Mouse (Mus musculus) heart, embryonic 14.5 days (tissue): ENCODE measurements around the gene Gsdma3. TPM values are rescaled to one million over a fixed set of nuclear protein-coding genes. Genes with fewer than 3 reads are reported as not detected.
"Not testable (repeated sequence)": the region's sequence is repeated elsewhere in the genome, so short reads cannot be mapped to it uniquely, and the experiment has no call there.

Experiments used
- ATAC-seq: fragments of 200-750 bp; cut with Nextera tagmentation; 2 replicates; pipeline ENCODE4 v1.8.0; 2017; ENCODE audit warnings: low read depth, moderate TSS enrichment; ENCODE audit not compliant: insufficient number of reproducible peaks, insufficient read depth, low FRiP score
- H3K27ac ChIP-seq, 2 experiments: fragments of 200-500 bp in 1 of 2; fragments of 300-500 bp in 1 of 2; sonication (generic) in 1 of 2; replicated peaks in 1 of 2; 2 replicates each; pipeline ENCODE4 v1.5.1; 2012 to 2014; ENCODE audit warnings: low read depth in 2 of 2, low read length in 2 of 2, control low read depth in 1 of 2, mild to moderate bottlenecking in 1 of 2, mixed read lengths in 1 of 2; ENCODE audit not compliant: control insufficient read depth in 1 of 2, insufficient read depth in 1 of 2
- H3K27me3 ChIP-seq: fragments of 300-500 bp; sonication (generic); 2 replicates; pipeline ENCODE4 v1.6.1; 2014; ENCODE audit warnings: mild to moderate bottlenecking, low read length, control low read depth; ENCODE audit not compliant: control insufficient read depth, insufficient read depth
- H3K36me3 ChIP-seq: fragments of 300-500 bp; sonication (generic); 2 replicates; pipeline ENCODE4 v1.6.1; 2014; ENCODE audit warnings: mild to moderate bottlenecking, control low read depth, low read length, mixed read lengths; ENCODE audit not compliant: control insufficient read depth, insufficient read depth
- H3K4me1 ChIP-seq, 2 experiments: fragments of 200-500 bp in 1 of 2; fragments of 300-500 bp in 1 of 2; sonication (generic) in 1 of 2; 2 replicates each; pipeline ENCODE4 v1.6.1; 2012 to 2014; ENCODE audit warnings: low read length in 2 of 2, control low read depth in 1 of 2, mixed read lengths in 1 of 2; ENCODE audit not compliant: control insufficient read depth in 2 of 2, insufficient read depth in 2 of 2
- H3K4me2 ChIP-seq: fragments of 300-500 bp; sonication (generic); 2 replicates; pipeline ENCODE4 v1.6.1; 2014; ENCODE audit warnings: mild to moderate bottlenecking, low read length
- H3K4me3 ChIP-seq, 2 experiments: fragments of 200-500 bp in 1 of 2; fragments of 300-500 bp in 1 of 2; sonication (generic) in 1 of 2; 2 replicates each; pipeline ENCODE4 v1.5.1; 2012 to 2014; ENCODE audit warnings: low read length in 2 of 2, mild to moderate bottlenecking in 2 of 2, control low read depth in 1 of 2, low read depth in 1 of 2, moderate library complexity in 1 of 2; ENCODE audit not compliant: control insufficient read depth in 1 of 2, insufficient read depth in 1 of 2
- H3K9ac ChIP-seq: fragments of 300-500 bp; sonication (generic); 2 replicates; pipeline ENCODE4 v1.6.1; 2014; ENCODE audit warnings: mild to moderate bottlenecking, low read length
- H3K9me3 ChIP-seq: fragments of 300-500 bp; sonication (generic); 2 replicates; pipeline ENCODE4 v1.6.1; 2016; ENCODE audit warnings: low read length, control low read depth; ENCODE audit not compliant: control insufficient read depth
- WGBS: fragments of 180-500 bp; shearing (Covaris S2); extraction: QIAGEN DNeasy Blood & Tissue Kit; methylation state at CpG from one replicate; pipeline ENCODE4 v1.1.7; 2014; 5-methylcytosine and 5-hydroxymethylcytosine counted together
- polyA plus RNA-seq: library from polyadenylated mRNA; unstranded; fragments of >200 nt; fragmentation: Nextera tagmentation; extraction: Ambion mirVana; gene quantifications from 2 replicates; pipeline ENCODE4 v1.2.1, GENCODE M21; 2014

Gene Gsdma3
- polyA plus RNA-seq, 1 experiment from 2014 or later: not detected

DNA sequence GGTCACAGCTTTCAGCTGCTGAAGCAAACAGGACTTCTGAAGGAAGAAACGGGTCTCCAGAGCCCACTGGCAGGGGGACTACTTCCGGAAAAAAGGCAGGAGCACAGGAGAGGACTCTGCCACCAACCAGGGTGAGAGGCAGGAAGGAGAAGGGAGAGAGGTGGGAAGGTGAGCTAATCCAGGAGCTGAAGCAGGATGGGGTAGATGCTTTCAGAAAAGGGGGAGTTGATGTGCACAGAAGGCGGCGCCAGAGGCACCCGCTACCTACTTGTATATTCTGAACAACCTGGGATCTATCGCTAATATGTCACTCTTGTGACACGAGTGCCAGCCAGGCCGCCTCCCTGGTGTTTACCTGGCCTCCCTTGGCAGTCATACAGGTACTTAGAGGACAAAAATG is 28.2 kb upstream of the Gsdma3 start, which contains the start of gene Lrrc3c:
Lrrc3c (plus strand) TSS at position 301 of the 400 bp plus-strand sequence.
- H3K4me2 ChIP-seq: peak within 1 kb of the TSS; percentile 27; the same call in 1 of the 2 replicates

DNA sequence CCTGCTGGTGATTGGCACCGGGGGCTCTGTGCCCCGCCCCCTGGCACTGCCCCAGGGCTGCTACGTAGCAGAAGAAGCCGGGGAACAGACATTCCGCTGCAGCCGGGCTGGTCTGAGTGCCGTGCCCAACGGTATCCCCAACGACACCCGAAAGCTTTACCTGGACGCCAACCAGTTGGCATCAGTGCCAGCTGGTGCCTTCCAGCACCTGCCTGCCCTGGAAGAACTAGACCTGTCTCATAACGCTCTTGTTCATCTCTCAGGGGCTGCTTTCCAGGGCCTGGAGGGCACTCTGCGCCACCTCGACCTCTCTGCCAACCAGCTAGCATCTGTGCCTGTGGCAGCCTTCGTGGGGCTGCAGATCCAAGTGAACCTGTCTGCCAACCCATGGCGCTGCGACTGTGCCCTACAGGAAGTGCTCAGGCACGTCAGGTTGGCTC is 27.3 kb upstream of the Gsdma3 start:
- Histone ChIP-seq H3K4me2 (peak overlapping the region; percentile 27; the same call in 1 of the 2 replicates), H3K9ac (no peak overlapping the region), H3K36me3 (no peaks in the 10 kb centered on the region), H3K4me3 (no peak overlapping the region), H3K9me3 (no peaks in the 10 kb centered on the region), H3K27ac (no peak overlapping the region), H3K27me3 (peaks cover 2% of the 10 kb centered on the region; the same call in 1 of the 2 replicates), H3K4me1 (peaks cover 13 to 28% of the 10 kb centered on the region in 2 experiments)
- ATAC-seq: no peak
- 59% methylated on average over 18 of the region's 18 CpGs for WGBS

More for the DNA sequence above, 28.2 kb upstream of the Gsdma3 start, which contains the start of gene Lrrc3c:
- ATAC-seq: no peak
- Histone ChIP-seq H3K9ac (no peak within 1 kb of the TSS), H3K4me3 (no peak within 1 kb of the TSS), H3K4me1 (peaks cover 13 to 28% of the 10 kb centered on the region in 2 experiments), H3K9me3 (no peaks in the 10 kb centered on the region), H3K36me3 (no peaks in the 10 kb centered on the region), H3K27me3 (peaks cover 2% of the 10 kb centered on the region; the same call in 1 of the 2 replicates), H3K27ac (no peak within 1 kb of the TSS)
- 82% methylated on average over 8 of the region's 8 CpGs for WGBS

- H3K4me1 ChIP-seq: peaks cover 13 to 27% of the 10 kb centered on the region in 2 experiments
- 0 out of 2 replicates have a peak, but pooled peaks have one; percentile 9 for ATAC-seq
- H3K36me3 ChIP-seq: no peaks in the 10 kb centered on the region
- 20% methylated on average over 18 of the region's 18 CpGs for WGBS
- peak overlapping the region; percentile 27; the same call in 1 of the 2 replicates for H3K4me2 ChIP-seq
- no peak overlapping the region for H3K27ac ChIP-seq
- H3K27me3 ChIP-seq: peaks cover 2% of the 10 kb centered on the region; the same call in 1 of the 2 replicates
- H3K4me3 ChIP-seq: no peak overlapping the region
- H3K9ac ChIP-seq: no peak overlapping the region
- no peaks in the 10 kb centered on the region for H3K9me3 ChIP-seq
Observed at GRCm38 (mm10) chr11:98599291-98599690, 26.9 kb upstream of the Gsdma3 start.

- H3K27me3 ChIP-seq: peaks cover 2% of the 10 kb centered on the region; the same call in 1 of the 2 replicates
- peak overlapping the region; percentile 62 for H3K4me2 ChIP-seq
- WGBS: 3% methylated on average over 20 of the region's 20 CpGs
- H3K27ac ChIP-seq: no peak overlapping the region
- H3K9me3 ChIP-seq: no peaks in the 10 kb centered on the region
- H3K36me3 ChIP-seq: no peaks in the 10 kb centered on the region
- peak; percentile 69 for ATAC-seq
- peaks cover 13 to 24% of the 10 kb centered on the region in 2 experiments for H3K4me1 ChIP-seq
- peak overlapping the region; percentile 28; the same call in 1 of the 2 replicates for H3K9ac ChIP-seq
- peak overlapping the region; percentile 25 to 34 for H3K4me3 ChIP-seq
Observed at GRCm38 (mm10) chr11:98602090-98602690, 24.0 kb upstream of the Gsdma3 start.

- H3K9ac ChIP-seq: no peak overlapping the region
- 76% methylated on average over 2 of the region's 2 CpGs for WGBS
- no peak for ATAC-seq
- no peak overlapping the region for H3K4me2 ChIP-seq
- no peak overlapping the region for H3K27ac ChIP-seq
- peaks cover 2% of the 10 kb centered on the region; the same call in 1 of the 2 replicates for H3K27me3 ChIP-seq
- peaks cover 13 to 23% of the 10 kb centered on the region in 2 experiments for H3K4me1 ChIP-seq
- H3K9me3 ChIP-seq: no peaks in the 10 kb centered on the region
- no peaks in the 10 kb centered on the region for H3K36me3 ChIP-seq
- no peak overlapping the region for H3K4me3 ChIP-seq
Observed at GRCm38 (mm10) chr11:98603953-98604352, 22.2 kb upstream of the Gsdma3 start.

GRCm38 (mm10) chr11:98604911-98605310 is 21.2 kb upstream of the Gsdma3 start:
- H3K4me3 ChIP-seq, ATAC-seq, H3K9ac ChIP-seq, H3K36me3 ChIP-seq, H3K4me2 ChIP-seq, H3K27me3 ChIP-seq, H3K9me3 ChIP-seq, H3K27ac ChIP-seq: not testable (repeated sequence)
- H3K4me1 ChIP-seq: peaks cover 13 to 19% of the 10 kb centered on the region in 2 experiments
- WGBS: 67% methylated on average over 6 of the region's 6 CpGs

DNA sequence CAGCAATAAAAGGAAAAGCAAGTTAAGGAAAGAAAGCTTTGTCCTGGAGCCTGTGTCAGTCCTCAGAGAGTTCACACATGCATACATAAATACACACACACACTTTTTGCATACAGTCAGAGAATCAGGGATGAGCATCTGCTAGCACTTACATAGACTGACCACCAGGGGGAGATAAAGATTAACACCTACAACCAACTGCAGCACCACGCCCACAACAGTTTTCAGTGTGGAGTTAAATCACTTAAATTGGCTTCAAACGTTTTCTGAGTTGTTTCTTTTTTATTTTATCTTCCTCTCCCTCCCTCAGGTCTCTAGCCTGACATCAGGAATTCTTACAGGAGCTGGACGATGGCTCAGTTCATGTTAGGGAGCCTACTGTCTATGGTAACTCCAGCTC is 19.4 kb upstream of the Gsdma3 start:
- WGBS: 1% methylated on average over 3 of the region's 3 CpGs
- no peaks in the 10 kb centered on the region for H3K27me3 ChIP-seq
- no peak overlapping the region for H3K9ac ChIP-seq
- peaks cover 5 to 8% of the 10 kb centered on the region in 2 experiments for H3K4me1 ChIP-seq
- no peaks in the 10 kb centered on the region for H3K9me3 ChIP-seq
- H3K27ac ChIP-seq: no peak overlapping the region
- H3K36me3 ChIP-seq: no peaks in the 10 kb centered on the region
- H3K4me2 ChIP-seq: no peak overlapping the region
- no peak overlapping the region for H3K4me3 ChIP-seq
- no peak for ATAC-seq
